Mouse (Mus musculus): ENCODE measurements around the gene Lrrc30.
A peak's percentile ranks its signal among the peaks of the same experiment; 100 is the strongest.

Lrrc30 gene

DNA sequence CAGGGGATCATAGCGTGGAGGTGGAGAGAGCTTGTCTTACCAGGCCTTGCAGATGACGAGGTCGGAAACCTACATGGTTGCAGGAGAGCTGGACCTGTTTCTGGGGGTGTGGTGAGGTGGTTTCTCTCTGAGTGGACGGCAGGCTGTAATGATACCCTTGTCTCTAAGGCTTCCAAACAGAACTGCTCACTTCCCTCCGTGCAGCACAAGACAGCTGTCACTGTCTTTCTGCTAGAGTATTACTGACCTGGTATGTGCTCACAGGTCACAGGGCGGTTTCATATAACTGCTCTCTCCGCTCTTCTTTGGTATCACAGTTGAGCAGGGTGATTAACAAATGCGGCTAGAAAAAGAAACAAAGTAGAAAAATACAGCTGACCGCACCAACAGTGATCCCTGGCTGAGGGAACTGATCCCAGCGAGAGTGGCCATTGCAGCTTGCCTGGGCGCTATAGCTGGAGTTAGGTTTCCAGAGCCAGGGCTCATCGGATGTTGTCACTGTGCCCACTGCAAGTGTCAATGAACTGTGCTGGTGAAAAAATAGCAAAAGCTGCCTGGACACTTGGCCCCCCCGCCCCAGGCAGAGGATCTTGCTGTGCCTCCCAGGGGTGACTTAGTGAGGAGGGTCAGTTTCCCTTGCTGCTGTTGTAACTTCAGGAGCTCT lies at the start of gene Lrrc30:
Gene Lrrc30, minus strand, starts transcription at position 48 of the 664 bp plus-strand sequence.
- DNase-seq: no peak

DNA sequence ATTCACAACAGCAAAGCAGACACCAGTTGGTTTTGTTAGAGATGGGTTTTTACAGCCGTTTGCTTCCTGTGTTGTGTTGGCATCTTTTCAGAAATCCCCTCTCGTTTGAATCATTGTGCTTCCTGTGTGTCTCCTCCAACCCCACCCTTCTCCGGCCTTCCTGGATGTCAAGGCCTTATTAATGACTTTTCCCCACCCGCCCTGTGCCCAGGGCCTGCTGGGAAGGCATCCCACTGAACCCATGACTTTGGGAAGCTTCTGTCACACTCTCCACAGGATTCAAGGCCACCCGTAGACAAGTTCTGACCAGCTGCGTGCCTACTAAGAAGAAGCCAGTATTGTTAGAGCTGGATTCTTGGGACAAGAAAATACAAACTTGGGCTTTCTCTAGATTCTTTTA lies 48.6 kb upstream of the Lrrc30 start:
- no peak for DNase-seq

DNA sequence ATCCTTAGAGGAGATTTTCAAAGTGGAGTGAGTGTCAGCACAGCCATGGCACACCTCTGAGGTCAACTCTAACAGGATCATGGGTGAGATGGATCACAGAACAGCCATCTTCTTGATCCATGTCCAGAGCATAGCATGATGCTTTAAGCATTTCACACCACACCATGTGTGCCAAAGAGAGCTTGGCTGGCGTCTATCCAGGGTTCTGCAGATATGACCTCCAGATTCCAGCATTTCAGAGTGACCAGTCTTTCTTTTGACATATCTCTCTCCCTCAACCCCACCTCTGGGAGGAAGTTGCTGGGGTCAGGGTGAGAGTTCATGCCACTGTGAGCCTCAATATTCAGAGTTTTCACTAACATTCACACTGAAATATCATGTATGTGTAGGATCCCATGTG lies 46.1 kb upstream of the Lrrc30 start:
- no peak for DNase-seq

DNA sequence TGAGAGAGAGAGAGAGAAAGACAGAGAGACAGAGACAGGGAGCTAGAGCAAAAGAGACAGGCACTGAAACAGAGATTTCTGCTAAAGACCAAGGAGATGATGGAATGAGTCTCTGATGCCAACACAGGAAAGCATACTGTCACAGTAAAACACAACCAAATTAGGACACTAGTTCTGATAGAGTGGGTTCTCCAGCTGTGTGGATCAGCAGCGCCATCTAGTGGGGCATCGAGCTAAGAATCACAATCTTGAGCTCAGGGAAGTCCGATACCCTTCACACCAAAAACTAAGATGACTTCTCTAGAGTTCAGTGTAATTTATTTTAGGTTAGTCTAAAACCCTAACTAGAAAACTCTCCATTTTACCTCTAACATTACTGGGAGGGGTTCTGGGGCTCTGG lies 35.5 kb upstream of the Lrrc30 start:
- peak; percentile 13 to 30 for DNase-seq

DNA sequence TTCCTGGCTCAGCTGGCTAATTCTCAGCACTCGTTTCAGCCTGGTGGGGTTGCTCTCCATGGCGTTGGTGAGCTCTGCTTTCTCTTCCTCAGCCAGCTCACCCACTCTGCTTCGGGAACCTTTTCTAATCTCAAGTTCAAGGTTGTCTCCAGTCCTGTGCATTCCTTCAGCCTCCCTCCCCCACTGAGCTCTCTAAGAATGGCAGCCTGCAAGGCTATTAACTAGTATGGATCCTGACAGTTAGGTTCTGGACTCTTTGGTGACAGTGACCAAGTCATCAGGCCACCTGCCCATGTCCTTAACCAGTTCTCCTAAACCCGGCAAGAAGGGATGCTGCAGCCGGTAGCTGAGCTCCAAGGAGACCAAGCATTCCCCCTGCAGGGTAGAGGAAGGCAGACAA lies 34.5 kb upstream of the Lrrc30 start:
- no peak for DNase-seq

DNA sequence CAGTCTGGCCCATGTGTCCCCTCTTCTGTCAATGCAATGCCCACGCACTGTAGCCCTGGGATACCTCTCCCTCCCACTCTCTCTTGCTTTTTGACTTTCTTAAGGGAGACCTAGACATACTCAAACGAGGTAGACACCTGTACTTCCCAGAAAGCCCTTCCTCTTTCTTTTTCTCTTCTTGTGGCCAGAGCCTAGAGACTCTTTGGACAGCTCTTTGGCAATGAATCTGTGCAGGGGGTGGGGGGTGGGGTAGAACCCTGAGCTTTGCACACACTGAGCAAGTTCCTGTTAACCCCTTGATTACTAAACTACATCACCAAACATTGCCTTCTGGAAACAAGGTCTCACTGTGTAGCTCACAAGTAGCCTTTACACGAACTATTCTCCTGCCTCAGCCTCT lies 31.8 kb upstream of the Lrrc30 start:
- no peak for DNase-seq

DNA sequence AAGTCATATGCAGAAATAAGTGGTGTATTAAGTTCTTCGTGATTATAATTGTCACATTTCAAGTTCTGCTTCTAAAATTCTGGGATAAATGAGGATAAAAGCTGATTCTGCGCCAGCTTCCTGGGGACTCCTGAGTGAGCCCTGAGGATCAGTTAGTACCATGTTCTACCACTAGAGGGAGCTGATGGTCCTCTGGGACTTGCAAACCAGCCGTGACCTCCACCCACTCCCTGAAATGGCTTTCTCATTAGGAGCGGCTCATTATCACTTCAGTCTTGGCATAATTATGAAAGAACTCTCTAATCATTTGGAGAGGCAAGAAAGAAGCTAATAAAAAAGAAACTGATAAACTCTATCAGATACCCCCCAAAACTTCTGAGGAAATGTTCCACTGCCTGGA lies 19.0 kb upstream of the Lrrc30 start:
- DNase-seq: peak; percentile 32 to 45

DNA sequence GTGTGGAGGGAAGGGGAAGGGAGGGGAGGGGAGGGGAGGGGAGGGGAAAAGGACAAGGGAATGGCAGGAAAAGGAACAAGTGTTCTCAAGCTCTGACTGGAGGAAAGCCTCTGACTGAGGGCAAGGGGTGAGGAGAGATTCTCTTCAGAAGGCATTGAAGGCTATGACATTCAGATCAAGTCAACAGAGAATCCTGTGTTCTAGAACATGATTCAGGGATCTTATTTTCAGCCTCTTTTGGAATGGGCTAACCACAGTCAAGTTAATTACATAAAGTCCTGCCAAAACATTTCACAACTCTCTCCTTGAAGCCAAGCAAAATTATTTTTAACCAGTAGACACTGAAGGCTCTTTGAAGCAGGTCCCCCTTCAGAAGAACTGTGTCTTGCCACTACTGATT lies 9.1 kb upstream of the Lrrc30 start:
- no peak for DNase-seq

DNA sequence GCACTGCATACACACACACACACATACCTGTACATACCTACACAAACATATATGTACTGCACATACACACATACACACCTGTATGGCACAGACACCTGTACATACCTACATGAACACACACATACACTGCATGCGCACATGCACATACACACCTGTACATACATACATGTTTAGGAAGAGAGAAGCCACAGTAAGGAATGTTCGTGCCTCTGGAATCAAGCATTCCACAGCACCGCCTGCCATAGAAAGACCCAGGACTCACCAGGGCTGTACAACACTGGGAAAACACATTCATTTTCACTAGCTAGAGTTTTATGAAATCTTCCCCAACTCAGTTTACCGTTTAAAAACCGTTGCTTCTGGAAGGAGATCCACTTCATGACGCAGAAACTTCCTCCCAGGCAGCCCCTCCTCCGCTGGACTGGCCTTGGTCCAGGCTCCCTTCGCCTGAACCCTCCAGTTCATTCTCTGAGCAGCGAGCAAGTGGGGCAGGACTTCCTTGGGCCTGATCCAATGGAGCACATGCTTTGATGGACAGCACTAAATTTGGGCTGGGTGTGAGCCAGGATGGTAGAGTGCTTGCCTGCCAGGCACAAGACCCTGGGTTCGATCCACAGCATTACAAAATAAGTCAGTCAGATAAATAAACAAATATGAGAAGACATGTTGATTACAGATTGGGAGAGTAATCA lies 5.7 kb upstream of the Lrrc30 start:
- no peak for DNase-seq

DNA sequence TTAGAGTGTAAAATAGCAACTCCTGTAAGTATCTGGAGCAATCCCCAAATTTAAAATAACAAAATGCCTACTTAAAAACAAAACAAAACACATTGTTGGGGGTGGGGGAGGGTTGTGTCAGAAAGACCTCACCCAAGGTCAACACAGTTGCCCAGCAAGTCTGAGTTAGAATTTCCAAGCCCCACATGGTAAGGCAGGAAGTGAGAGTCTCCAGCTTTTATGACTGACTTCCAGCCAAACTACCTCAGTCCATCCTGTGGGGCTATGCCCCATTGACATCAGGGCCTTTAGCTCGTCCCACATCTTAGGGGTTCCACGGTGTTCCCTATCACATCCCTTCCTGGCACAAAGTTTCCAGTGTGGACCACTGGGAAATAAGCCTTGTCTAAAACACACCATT lies 4.4 kb upstream of the Lrrc30 start:
- no peak for DNase-seq

DNA sequence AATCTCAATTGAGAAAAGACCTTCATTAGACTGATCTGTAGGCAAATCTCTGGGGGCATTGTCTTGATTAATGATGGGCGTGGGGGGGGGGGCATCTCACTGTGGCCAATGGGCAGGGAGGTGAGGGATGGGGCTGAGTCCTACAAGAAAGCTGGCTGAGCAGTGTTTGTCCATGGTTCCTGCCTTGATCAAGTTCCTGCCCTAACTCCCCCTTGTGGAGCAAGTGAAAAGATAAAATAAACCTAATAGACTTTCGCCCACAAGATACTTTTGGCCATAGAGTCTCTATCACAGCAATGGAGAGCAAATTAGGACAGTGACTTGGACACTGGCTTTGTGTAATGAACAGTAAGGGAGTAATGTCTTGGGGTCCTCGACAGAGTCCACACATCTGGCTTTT lies 3.8 kb upstream of the Lrrc30 start:
- no peak for DNase-seq

DNA sequence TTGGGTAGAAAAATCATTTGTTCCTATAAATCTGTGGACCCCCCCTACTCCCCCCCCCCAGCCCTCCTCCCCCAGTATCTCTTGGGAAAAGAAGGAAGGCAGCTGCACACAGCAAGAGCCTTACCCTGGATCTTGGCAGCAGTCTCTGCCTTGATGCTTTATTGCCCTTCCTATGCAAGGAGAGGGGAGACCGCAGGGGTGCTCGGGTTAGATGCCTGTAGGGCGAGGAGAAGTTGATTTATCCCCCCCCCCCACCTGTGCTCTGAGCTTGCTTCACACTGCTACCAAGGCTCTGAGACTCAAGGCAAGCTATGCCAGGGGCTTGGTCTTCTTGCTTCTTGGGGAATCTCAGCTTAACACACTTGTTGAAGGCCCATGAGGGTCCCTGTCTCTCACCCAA lies 2.8 kb downstream of the Lrrc30 start:
- DNase-seq: no peak

DNA sequence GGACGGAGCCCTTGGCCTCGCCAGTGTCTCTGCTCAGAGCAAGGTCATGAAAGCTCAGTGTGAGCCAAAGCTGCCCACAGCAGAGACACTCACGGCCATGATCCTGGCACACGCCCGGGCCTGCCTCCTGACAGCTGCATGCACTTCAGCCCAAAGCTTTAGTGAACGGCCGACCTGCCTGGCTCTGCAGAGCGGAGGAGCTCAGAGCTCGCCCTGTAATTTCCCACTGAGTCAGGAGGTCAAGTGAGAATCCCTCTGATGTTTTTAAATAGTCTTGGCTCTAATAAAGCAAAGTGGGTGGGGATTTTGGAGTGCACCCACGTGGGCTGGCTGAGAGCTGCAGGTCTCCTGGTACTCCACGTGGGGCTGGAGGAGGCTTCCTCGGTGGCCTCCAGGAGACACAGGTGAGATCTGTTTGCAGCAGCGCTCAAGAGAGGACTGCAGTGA lies 3.3 kb downstream of the Lrrc30 start:
- DNase-seq: no peak

DNA sequence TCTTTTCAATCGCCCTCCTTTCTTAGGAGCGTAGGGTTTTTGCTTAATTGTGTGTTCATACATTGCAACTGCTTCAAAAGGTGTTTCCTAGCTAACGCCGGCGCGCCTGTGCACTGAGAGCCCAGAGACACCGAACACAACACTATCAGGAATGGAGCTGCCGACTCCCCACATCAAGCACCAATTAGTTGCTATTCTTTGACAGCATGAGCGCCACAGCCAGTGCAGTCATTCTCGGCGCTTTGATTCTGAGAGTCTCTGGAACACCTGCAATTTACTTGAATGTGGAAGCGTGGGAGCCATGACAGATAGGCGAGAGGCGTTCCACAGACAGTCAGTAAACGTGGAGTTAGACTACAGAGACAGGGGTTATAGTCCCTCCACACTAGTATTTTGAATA lies 4.0 kb downstream of the Lrrc30 start:
- no peak for DNase-seq

DNA sequence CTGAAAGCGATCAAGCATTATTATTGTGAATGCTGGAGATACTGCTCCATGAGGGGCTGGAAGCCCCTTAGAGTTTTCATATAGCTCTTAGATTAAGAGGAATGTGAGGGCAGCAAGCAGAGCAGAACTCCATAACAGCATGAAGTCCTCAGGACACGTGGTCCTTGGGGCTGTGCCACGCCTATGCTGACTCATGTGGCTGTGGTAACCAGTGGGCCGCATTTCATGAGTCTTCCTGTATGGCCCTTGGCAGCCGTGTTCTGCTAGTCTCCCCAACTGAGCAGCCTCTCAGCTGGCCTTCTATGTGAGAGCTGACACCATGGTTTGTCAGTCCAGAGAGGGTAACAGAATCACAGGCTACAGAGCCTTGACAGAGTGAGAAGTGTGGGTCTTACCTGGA lies 7.1 kb downstream of the Lrrc30 start:
- DNase-seq: no peak

DNA sequence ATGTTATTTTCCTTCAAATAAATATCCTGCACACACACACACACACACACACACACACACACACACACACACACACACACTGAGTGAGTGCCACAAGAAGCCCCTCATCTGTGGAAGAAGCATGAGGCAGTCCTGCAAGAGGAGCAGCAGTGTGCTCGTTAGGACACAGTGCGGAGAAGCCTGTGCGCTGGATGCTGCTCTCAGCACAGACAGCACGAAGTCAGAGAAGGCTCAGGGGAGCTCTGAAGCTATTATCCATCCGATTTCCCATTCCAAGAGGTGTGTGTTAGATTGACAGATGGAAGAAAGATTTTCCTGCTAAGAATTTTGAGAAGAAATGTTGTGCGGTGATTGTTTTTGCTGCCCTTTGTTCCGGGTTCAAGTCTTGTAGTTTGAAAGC lies 13.5 kb downstream of the Lrrc30 start:
- DNase-seq: no peak

DNA sequence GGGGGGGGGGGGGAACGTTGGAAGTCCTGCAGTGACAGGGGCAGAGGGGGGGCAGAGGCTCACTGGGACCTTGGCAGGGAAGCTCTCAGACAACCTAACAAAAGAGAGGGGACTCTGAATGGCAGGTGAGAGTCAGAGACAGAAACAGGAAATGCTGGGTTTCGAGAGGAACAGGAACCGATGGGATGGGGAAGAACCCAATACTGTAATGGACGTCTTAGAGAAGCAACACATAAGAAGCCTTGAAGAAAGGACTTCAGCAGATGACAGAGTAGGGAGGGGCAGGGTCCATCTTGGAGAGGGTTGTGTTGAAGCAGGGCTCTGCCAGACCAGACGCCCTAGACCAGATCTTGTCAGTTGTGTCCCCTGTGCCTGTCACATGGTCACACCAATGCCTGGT lies 18.1 kb downstream of the Lrrc30 start:
- no peak for DNase-seq

DNA sequence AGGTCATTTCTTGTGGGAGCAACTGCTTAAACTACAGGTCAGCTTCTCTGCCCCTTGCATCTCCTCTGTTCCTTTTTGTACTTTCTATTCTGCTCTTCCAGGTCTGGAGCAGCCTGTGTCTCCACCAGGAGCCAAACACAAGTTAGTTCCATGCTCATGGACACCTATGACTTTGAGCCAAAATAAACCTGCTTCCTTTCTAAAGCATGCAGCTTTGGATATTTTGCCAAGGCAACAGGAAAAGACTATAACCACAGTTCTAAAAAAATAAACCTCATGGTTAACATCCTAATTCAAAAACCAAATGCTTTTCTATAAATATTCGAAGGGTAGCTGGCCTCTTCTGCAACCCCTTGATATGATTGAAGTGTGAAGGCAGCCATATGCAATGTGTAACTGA lies 19.9 kb downstream of the Lrrc30 start:
- no peak for DNase-seq

DNA sequence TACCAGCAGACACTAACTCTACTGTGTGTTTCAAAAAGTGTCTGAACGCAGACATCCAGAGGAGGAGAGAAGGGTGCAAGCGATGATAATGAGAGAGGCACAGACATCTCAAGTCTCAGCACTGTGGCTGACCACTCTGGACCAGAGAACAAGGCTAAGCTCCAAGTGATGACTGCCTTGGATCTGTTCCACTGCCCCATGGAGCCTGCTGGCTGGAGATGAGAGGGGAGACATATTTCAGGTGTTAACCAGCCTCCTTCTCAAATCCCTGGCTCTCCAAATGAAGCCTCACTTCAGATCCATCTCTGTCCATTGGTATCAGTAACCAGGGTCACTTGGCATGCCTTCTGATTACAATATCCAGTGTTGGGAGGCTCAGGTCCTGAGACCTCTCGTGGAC lies 20.4 kb downstream of the Lrrc30 start:
- no peak for DNase-seq

DNA sequence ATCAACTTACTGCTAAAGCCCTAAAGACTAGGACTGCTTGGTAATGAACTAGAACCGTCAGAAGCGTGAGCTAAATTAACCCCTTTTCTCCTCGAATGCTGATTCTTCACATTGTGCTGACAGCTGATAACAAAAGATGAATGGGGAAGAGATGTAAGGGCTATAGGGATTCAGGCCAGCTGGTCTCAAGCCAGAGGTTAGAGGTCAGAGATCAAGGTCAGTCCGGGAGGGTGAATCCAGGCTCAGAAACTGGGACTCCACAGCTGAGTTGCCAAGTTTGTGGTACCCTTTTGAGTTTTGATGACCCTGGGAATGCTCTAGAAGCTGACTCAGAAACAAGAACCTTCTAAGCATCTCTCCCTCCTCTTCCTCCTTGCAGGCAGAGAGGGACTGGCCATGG lies 28.1 kb downstream of the Lrrc30 start:
- no peak for DNase-seq

DNA sequence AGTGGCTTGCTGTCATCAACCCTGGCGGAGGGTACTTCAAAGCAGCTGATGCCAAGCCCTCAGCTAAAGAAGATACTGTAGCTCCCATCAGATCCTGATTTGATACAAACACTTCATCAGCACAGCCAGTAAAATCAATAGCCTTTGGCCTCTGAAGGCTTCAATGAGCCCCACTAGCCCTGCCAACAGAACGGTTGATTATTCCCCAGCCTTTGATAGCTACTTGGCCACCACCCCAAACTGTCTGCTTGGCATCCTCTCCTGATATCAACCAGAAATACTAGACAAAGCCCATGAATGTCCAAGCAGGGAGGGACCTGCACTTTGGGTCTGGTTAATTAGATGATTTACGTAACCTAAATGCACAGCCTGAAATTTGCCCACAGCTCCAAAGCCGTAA lies 30.0 kb downstream of the Lrrc30 start:
- no peak for DNase-seq

DNA sequence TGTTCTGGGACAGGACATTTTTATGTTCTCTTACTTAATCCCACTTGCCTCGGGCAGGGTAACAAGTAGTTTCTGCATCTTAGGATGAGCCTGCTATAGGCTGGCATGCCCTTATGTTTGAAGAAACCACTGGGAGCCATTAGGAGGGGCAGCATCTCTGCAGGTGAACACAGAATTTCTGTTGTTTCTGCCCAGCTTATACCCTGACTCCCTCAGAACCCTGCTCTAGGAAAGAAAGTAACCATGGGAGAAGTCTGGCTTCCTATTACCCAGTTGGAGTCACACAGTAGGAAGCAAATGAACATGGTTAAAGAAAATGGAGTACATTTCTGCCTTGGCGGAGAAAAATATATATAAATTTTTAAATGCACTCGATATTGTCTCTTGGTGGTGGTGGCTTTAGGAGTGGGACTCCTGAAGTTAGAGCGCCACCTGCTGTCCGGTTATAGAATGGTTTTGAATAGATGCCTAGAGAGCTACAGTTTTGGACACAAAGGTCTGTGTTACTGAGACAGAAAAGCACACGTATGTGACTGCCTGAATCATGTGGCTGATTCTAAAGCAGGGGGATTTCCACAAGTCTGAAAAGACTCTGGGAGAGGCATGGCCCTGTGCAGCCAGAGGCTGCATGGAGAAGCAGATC lies 47.5 kb downstream of the Lrrc30 start:
- peak; percentile 61 to 74 for DNase-seq

DNA sequence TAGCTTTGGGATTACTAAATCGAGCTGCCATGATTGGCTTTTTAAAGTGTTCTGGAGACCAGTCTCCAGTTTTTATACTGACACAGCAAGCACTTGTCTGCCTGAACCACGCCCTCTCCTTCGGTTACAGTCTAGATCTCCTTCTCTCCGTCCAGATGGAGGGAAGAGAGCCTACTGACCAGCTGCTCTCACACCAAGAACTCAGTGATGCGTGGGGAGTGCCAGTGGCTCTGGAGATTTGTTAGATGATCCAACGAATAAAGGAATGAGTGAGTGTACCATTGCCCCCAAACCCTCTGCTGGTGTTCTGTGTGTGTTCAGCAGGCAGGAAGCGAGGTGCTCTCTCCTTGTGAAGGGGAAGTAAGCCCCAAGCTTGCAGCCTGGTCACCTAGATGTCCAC lies 48.0 kb downstream of the Lrrc30 start:
- DNase-seq: no peak

DNA sequence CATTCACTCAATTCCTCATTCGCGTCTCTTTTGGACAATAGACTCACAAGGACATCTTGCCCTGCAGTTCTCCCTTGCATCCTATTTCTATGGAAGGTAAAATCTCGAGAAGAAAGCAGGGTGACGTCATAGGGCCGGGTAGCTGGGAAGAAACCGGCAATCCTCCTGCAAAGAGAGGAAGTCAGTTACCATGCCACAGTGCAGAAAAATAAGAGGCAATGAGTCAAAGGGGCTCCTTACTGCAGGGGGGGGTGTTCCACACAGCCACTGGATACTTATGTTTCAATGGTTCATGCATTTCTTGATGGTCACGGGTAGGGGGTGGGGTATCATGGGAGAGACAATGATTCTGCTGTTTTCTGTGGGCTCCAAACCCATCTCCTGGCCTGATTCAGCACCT lies 49.1 kb downstream of the Lrrc30 start:
- no peak for DNase-seq
